Mouse (Mus musculus) thymus, adult 2 months (tissue): ENCODE results near the gene Dusp8. TPM values are rescaled to one million over a fixed set of nuclear protein-coding genes. Genes with fewer than 3 reads are reported as not detected.

Source experiments
- DNase-seq: peaks from one replicate; pipeline ENCODE4 v3.0.0; 2021
- H3K27ac ChIP-seq: fragments of 200-500 bp; 2 replicates; pipeline ENCODE4 v1.5.1; 2012; ENCODE audit warnings: low read length, control low read depth; ENCODE audit not compliant: control insufficient read depth, insufficient read depth
- H3K27me3 ChIP-seq: fragments of 200-500 bp; 2 replicates; pipeline ENCODE4 v1.6.1; 2012; ENCODE audit warnings: mild to moderate bottlenecking, low read length, moderate library complexity, mixed read lengths; ENCODE audit not compliant: control insufficient read depth, insufficient read depth
- H3K36me3 ChIP-seq: fragments of 200-500 bp; 2 replicates; pipeline ENCODE4 v1.6.1; 2012; ENCODE audit warnings: mild to moderate bottlenecking, low read length, moderate library complexity; ENCODE audit not compliant: control insufficient read depth, insufficient read depth
- H3K4me1 ChIP-seq: fragments of 200-500 bp; replicated peaks from 2 replicates; pipeline ENCODE4 v1.6.1; 2012; ENCODE audit warnings: low read length; ENCODE audit not compliant: control insufficient read depth, insufficient read depth
- H3K4me3 ChIP-seq: fragments of 200-500 bp; 2 replicates; pipeline ENCODE4 v1.5.1; 2012; ENCODE audit warnings: mild to moderate bottlenecking, low read length, control low read depth, moderate library complexity; ENCODE audit not compliant: control insufficient read depth, insufficient read depth
- CTCF ChIP-seq: fragments of 200-500 bp; IDR thresholded peaks from 2 replicates; pipeline ENCODE4 v1.5.1; 2012; ENCODE audit warnings: mild to moderate bottlenecking, control low read depth, low read length, moderate library complexity, borderline replicate concordance; ENCODE audit not compliant: control insufficient read depth, poor library complexity, insufficient read depth; ENCODE audit errors: extremely low read depth
- POLR2A ChIP-seq: fragments of 200-500 bp; IDR thresholded peaks from 2 replicates; pipeline ENCODE4 v1.6.1; 2012; ENCODE audit warnings: mild to moderate bottlenecking, low read length, control low read depth, moderate library complexity; ENCODE audit not compliant: control insufficient read depth, poor library complexity, insufficient read depth; ENCODE audit errors: extremely low read depth
- WGBS: fragments of 180-500 bp; shearing (Covaris S2); methylation state at CpG from one replicate; pipeline ENCODE4 v1.1.7; 2018; 5-methylcytosine and 5-hydroxymethylcytosine counted together
- polyA plus RNA-seq: library from polyadenylated mRNA; depleted of rRNA; stranded (reverse); fragments of >200 nt; gene quantifications from 2 replicates; pipeline ENCODE4 v1.2.3, GENCODE M21; 2012

Gene Dusp8
- polyA plus RNA-seq, 1 experiment: 4.0 TPM

DNA sequence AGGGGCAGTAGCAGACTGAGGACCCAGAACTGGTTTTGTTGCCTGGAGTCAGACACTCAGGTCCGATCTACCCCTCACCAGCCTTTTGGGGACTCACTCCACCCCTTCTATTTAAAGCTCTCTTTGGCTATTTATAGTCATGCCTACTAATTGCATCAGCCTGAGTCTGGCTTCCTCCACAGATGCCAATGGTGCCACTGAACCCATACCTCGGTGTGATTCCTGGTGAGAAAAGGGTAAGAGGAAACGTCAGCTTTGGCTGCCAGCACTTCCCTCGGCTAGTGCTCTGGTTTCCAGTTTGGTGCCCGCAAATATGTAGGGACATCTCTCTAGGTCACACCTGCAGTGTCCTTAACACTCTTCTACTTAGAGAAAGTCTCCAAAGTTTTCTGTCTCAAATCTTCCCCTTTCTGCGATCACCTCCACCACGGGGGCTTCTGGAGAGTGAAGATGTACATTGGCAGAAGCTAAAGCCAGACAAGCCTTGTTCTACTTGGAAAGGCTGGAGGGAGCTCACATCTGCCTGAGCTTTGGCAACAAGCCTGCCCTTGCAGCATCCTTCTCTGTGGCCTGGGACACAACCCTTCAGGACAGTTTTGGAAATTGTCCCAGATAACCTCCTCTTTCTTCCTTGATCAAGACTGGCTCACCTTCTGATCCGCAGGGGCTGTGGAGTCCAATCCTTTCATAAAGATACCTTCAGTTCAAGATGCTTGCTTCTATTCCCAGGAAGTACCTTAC lies 21.3 kb downstream of the Dusp8 start:
- H3K27ac ChIP-seq: no peak overlapping the region
- DNase-seq: no peak
- TF ChIP-seq CTCF (no peak), POLR2A (no peak)
- H3K4me1 ChIP-seq: no peaks in the 10 kb centered on the region
- no peaks in the 10 kb centered on the region; the same call in 1 of the 2 replicates for H3K27me3 ChIP-seq
- WGBS: 51% methylated on average over 8 of the region's 8 CpGs
- H3K36me3 ChIP-seq: no peaks in the 10 kb centered on the region
- no peak overlapping the region for H3K4me3 ChIP-seq

DNA sequence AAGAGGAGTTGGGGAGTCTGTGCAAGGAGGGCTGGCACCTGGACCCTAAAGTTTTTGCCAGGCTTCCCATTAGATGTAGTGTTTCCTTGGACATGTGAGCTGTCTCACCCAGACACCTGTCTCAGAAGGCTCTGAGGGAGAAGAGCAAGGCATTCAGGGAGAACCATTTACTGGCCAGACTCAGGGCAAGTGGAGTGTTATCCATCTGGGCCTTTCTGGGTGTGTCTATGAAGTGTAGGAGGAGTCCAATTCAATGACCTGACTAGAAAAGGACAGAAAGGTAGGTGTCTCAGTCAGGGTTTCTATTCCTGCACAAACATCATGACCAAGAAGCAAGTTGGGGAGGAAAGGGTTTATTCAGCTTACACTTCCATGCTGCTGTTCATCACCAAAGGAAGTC lies 23.9 kb downstream of the Dusp8 start:
- H3K4me3 ChIP-seq: no peak overlapping the region
- TF ChIP-seq CTCF (no peak), POLR2A (no peak)

DNA sequence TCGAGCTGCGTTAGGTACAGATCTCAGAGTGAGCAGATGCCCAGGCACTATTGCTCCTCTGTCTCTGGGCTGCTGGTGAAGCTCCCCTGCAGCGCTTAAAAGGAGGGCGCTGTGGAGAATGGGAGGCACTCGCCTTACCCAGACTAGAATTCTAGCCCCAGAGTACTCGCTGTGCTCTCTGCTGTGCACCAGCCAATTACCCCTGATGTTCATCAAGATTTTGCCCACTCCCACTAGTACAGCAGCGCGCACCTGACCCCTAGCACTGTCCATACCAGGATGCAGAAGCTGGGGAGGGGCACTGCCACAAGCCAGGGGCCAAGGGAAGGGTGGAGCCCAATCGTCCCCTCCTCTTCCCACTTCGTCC lies 24.4 kb downstream of the Dusp8 start:
- Histone ChIP-seq H3K4me1 (no peaks in the 10 kb centered on the region), H3K27ac (no peak overlapping the region), H3K36me3 (no peaks in the 10 kb centered on the region), H3K4me3 (no peak overlapping the region), H3K27me3 (no peaks in the 10 kb centered on the region; the same call in 1 of the 2 replicates)
- no peak for TF ChIP-seq POLR2A
- TF ChIP-seq CTCF: no peak
- peak; percentile 10 for DNase-seq
- WGBS: 16% methylated on average over 9 of the region's 10 CpGs

More for the DNA sequence above, 23.9 kb downstream of the Dusp8 start:
- no peaks in the 10 kb centered on the region for H3K36me3 ChIP-seq
- no peak overlapping the region for H3K27ac ChIP-seq
- H3K4me1 ChIP-seq: no peaks in the 10 kb centered on the region
- no peak for DNase-seq
- H3K27me3 ChIP-seq: no peaks in the 10 kb centered on the region; the same call in 1 of the 2 replicates

DNA sequence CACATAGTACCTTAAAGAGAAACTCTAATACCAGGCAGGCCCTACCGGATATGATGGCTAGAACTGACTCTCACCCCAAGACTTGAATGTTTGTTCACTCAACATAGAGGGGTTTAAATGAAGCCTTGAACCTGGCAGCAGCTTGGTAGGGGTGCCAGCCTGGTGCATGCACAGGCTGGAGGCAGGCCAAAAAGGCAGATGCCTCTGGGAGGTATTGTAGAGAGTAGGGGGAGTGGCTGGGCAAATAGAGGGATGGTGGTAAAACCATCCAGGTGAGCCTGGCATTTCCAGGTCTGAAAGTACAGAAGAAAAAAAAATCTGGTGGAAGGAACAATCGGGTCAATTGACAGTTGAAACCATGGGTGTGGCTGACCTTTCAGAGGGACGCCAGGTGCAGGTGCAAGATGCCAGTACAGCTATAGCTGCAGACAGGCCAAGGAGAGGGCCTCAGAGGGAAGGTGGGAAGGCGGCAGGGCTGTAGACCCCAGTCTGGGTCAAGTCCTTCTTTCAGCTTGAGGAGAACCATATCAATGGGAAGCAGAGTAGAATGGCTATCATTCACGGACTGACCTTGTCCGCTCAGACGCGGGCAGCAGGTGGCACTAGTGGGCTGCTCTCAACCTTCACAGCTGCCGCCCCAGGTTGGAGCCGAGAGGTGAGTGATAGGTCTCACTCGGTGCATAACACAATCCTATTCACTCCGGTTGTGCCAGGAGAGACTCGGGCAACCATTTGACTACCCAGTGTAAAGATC lies 25.0 kb downstream of the Dusp8 start:
- TF ChIP-seq POLR2A (no peak), CTCF (peak; percentile 77; the same call in 1 of the 2 replicates)
- Histone ChIP-seq H3K4me3 (no peak overlapping the region), H3K4me1 (no peaks in the 10 kb centered on the region), H3K27me3 (no peaks in the 10 kb centered on the region; the same call in 1 of the 2 replicates), H3K27ac (no peak overlapping the region), H3K36me3 (no peaks in the 10 kb centered on the region)
- 21% methylated on average over 13 of the region's 13 CpGs for WGBS
- DNase-seq: peak; percentile 64

DNA sequence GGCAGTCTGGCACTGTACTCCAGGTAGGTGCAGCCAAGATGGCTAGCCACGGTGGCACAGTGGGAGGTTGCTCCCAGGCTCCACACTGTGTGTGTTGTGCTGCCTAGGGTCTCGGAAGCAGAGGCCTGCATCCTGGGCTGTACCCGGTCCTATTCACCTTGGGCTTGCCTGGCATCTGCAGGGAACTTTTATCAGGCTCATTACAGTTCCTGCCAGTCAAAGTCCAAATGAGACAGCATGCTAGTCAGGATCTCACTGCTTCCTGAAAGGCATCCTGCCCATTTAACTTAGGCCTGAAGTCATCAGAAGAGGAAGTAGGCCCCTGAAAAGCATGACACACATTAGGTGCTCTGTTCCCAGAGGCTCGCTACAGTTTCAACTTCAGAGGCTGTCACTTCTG lies 27.2 kb downstream of the Dusp8 start:
- no peak for DNase-seq
- Histone ChIP-seq H3K36me3 (no peaks in the 10 kb centered on the region), H3K27ac (no peak overlapping the region), H3K4me1 (no peaks in the 10 kb centered on the region), H3K4me3 (no peak overlapping the region), H3K27me3 (no peaks in the 10 kb centered on the region; the same call in 1 of the 2 replicates)
- TF ChIP-seq POLR2A (no peak), CTCF (no peak)
- 61% methylated on average over 4 of the region's 4 CpGs for WGBS

DNA sequence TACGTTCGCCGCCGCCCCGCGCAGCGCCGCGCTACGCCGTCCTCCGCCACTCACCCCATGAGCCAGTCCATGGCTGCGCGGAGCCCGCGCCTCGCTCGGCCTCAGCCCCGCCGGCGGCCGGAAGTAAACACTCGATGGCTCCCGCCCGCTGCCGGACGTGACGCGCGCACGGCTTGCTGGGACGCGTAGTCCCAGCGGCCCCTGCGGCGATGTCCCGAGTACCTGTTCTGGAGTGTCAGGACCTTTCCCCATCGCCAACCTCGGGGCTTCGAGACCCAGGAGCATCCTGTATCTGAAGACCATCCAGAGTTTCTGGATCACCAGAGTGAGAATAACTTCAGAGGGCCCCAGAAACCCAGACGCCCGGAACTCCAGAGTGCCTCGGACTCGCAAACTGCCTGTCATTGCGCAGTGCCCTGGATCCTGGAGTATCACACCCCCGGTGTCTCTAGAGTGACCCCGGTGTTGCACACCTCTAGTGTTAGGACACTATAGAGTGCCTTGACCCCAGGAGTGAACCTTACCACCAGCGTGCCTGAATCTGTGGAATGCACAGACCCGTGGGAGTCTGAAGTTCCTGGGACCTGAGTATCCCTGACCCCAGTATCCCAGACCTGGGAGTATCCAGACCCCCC lies 34.6 kb downstream of the Dusp8 start, which contains the start of gene Mob2:
Mob2 (minus strand) TSS at position 135 of the 635 bp plus-strand sequence.
- DNase-seq: peak; percentile 88
- WGBS: under 1% methylated on average over 49 of the region's 49 CpGs
- no peaks in the 10 kb centered on the region for H3K36me3 ChIP-seq
- H3K4me3 ChIP-seq: peak within 1 kb of the TSS; percentile 64
- peaks cover 24% of the 10 kb centered on the region for H3K4me1 ChIP-seq
- no peaks in the 10 kb centered on the region for H3K27me3 ChIP-seq
- TF ChIP-seq CTCF (no peak), POLR2A (peak; percentile 91)
- H3K27ac ChIP-seq: no peak within 1 kb of the TSS
